Mouse (Mus musculus) megakaryocyte, embryonic 14.5 days (primary cell): ENCODE data around the gene Chka.

Experiments
- FLI1 ChIP-seq: IDR thresholded peaks from 2 replicates; pipeline ENCODE4 v1.6.1; 2012; ENCODE audit warnings: low read length, inconsistent platforms, mixed read lengths
- GATA1 ChIP-seq: IDR thresholded peaks from 3 replicates; pipeline ENCODE4 v1.6.1; 2012; ENCODE audit warnings: mixed read lengths, low read length, inconsistent platforms, borderline replicate concordance

GRCm38 (mm10) chr19:3825044-3825443, 26.5 kb upstream of the Chka start:
- no peak for TF ChIP-seq FLI1
- no peak for TF ChIP-seq GATA1
